Mouse (Mus musculus): ENCODE results near the gene Abat.

Gene Abat

GRCm38 (mm10) chr16:8513236-8513906, at the start of gene Abat:
Abat (plus strand) TSS chr16:8513429.
- DNase-seq = peak; percentile 100

- no peak for DNase-seq
Measured at GRCm38 (mm10) chr16:8470132-8470531, 43.1 kb upstream of the Abat start.

- DNase-seq = peak; percentile 99
Measured at GRCm38 (mm10) chr16:8470603-8471481, 42.4 kb upstream of the Abat start, which contains the start of gene Mettl22. Mettl22 (plus strand) TSS chr16:8470788.

- DNase-seq = no peak
Measured at GRCm38 (mm10) chr16:8487396-8488005, 25.7 kb upstream of the Abat start.

- no peak for DNase-seq
Measured at GRCm38 (mm10) chr16:8489340-8489739, 23.9 kb upstream of the Abat start.

- no peak for DNase-seq
Measured at GRCm38 (mm10) chr16:8491743-8492490, 21.3 kb upstream of the Abat start.

GRCm38 (mm10) chr16:8494268-8494667, 19.0 kb upstream of the Abat start:
- no peak for DNase-seq

- no peak for DNase-seq
Measured at GRCm38 (mm10) chr16:8496967-8497366, 16.3 kb upstream of the Abat start.

GRCm38 (mm10) chr16:8504271-8504670, 9.0 kb upstream of the Abat start:
- no peak for DNase-seq

- no peak for DNase-seq
Measured at GRCm38 (mm10) chr16:8509894-8510293, 3.3 kb upstream of the Abat start.

GRCm38 (mm10) chr16:8512830-8513229, 399 bp upstream of the Abat start:
- DNase-seq = no peak

GRCm38 (mm10) chr16:8514180-8514579, 951 bp downstream of the Abat start:
- DNase-seq = peak; percentile 94

- no peak for DNase-seq
Measured at GRCm38 (mm10) chr16:8520525-8520924, 7.3 kb downstream of the Abat start.

GRCm38 (mm10) chr16:8521322-8521721, 8.1 kb downstream of the Abat start:
- DNase-seq = peak; percentile 89

- peak; percentile 91 for DNase-seq
Measured at GRCm38 (mm10) chr16:8523480-8524144, 10.4 kb downstream of the Abat start.

- DNase-seq = no peak
Measured at GRCm38 (mm10) chr16:8524163-8524847, 11.1 kb downstream of the Abat start.

GRCm38 (mm10) chr16:8525293-8525692, 12.1 kb downstream of the Abat start:
- no peak for DNase-seq

GRCm38 (mm10) chr16:8525877-8526276, 12.6 kb downstream of the Abat start:
- DNase-seq = no peak

- no peak for DNase-seq
Measured at GRCm38 (mm10) chr16:8529389-8529788, 16.2 kb downstream of the Abat start.

GRCm38 (mm10) chr16:8530018-8530417, 16.8 kb downstream of the Abat start:
- no peak for DNase-seq

- no peak for DNase-seq
Measured at GRCm38 (mm10) chr16:8532461-8532860, 19.2 kb downstream of the Abat start.

- DNase-seq = no peak
Measured at GRCm38 (mm10) chr16:8532894-8533293, 19.7 kb downstream of the Abat start.
